Mouse (Mus musculus) embryonic fibroblast, embryonic 13.5 days (primary cell): ENCODE results near the gene Runx1. TPM values are rescaled to one million over a fixed set of nuclear protein-coding genes. Genes with fewer than 3 reads are reported as not detected.

ENCODE experiments used
- H3K27ac ChIP-seq: 2 replicates; pipeline ENCODE4 v1.5.1; 2012; ENCODE audit warnings: low read length, control low read depth, inconsistent platforms; ENCODE audit not compliant: insufficient read depth
- H3K4me1 ChIP-seq: 2 replicates; pipeline ENCODE4 v1.6.1; 2011; ENCODE audit warnings: low read length; ENCODE audit not compliant: control insufficient read depth, insufficient read depth
- H3K4me3 ChIP-seq: 2 replicates; pipeline ENCODE4 v1.5.1; 2011; ENCODE audit warnings: mild to moderate bottlenecking, control low read depth, low read length; ENCODE audit not compliant: insufficient read depth
- CTCF ChIP-seq: IDR thresholded peaks from 2 replicates; pipeline ENCODE4 v1.5.1; 2011; ENCODE audit warnings: mild to moderate bottlenecking, control low read depth, low read length, moderate library complexity, borderline replicate concordance; ENCODE audit not compliant: insufficient read depth
- POLR2A ChIP-seq: IDR thresholded peaks from 2 replicates; pipeline ENCODE4 v1.6.1; 2011; ENCODE audit warnings: low read depth, mild to moderate bottlenecking, control low read depth, low read length, moderate library complexity
- polyA plus RNA-seq: library from polyadenylated mRNA; stranded (reverse); fragments of >200 nt; gene quantifications from 2 replicates; pipeline ENCODE4 v1.2.4, GENCODE M21; 2011; ENCODE audit warnings: low read depth; ENCODE audit not compliant: missing spikeins, insufficient read length

Gene Runx1
- polyA plus RNA-seq, 1 experiment = 56.2 TPM

GRCm38 (mm10) chr16:92597655-92598054 is 228.3 kb downstream of the Runx1 start:
- TF ChIP-seq CTCF (no peak), POLR2A (no peak)
- Histone ChIP-seq H3K4me1 (no peaks in the 10 kb centered on the region), H3K27ac (no peak overlapping the region), H3K4me3 (no peak overlapping the region)

GRCm38 (mm10) chr16:92592207-92592606 is 233.7 kb downstream of the Runx1 start:
- TF ChIP-seq POLR2A (no peak), CTCF (no peak)
- no peak overlapping the region for H3K4me3 ChIP-seq
- H3K27ac ChIP-seq = no peak overlapping the region
- no peaks in the 10 kb centered on the region for H3K4me1 ChIP-seq

GRCm38 (mm10) chr16:92591783-92592182 is 234.2 kb downstream of the Runx1 start:
- no peak overlapping the region for H3K4me3 ChIP-seq
- TF ChIP-seq POLR2A (no peak), CTCF (no peak)
- H3K27ac ChIP-seq = no peak overlapping the region
- no peaks in the 10 kb centered on the region for H3K4me1 ChIP-seq

GRCm38 (mm10) chr16:92587836-92588235 is 238.1 kb downstream of the Runx1 start:
- Histone ChIP-seq H3K27ac (no peak overlapping the region), H3K4me1 (no peaks in the 10 kb centered on the region), H3K4me3 (no peak overlapping the region)
- no peak for TF ChIP-seq CTCF
- TF ChIP-seq POLR2A = no peak

- Histone ChIP-seq H3K4me3 (no peak overlapping the region), H3K4me1 (peaks cover 10% of the 10 kb centered on the region), H3K27ac (no peak overlapping the region)
- TF ChIP-seq POLR2A (no peak), CTCF (no peak)
Observed at GRCm38 (mm10) chr16:92581767-92582166, 244.2 kb downstream of the Runx1 start.

GRCm38 (mm10) chr16:92580981-92581380 is 245.0 kb downstream of the Runx1 start:
- TF ChIP-seq POLR2A (no peak), CTCF (no peak)
- no peak overlapping the region for H3K4me3 ChIP-seq

GRCm38 (mm10) chr16:92578915-92579653 is 246.9 kb downstream of the Runx1 start:
- TF ChIP-seq POLR2A = no peak
- no peak for TF ChIP-seq CTCF
- H3K27ac ChIP-seq = no peak overlapping the region
- no peak overlapping the region for H3K4me3 ChIP-seq
- H3K4me1 ChIP-seq = peaks cover 10% of the 10 kb centered on the region

More at GRCm38 (mm10) chr16:92580981-92581380, 245.0 kb downstream of the Runx1 start:
- Histone ChIP-seq H3K4me1 (peaks cover 10% of the 10 kb centered on the region), H3K27ac (no peak overlapping the region)

GRCm38 (mm10) chr16:92577381-92577780 is 248.6 kb downstream of the Runx1 start:
- Histone ChIP-seq H3K4me1 (peaks cover 18% of the 10 kb centered on the region), H3K4me3 (no peak overlapping the region), H3K27ac (no peak overlapping the region)
- TF ChIP-seq CTCF (no peak), POLR2A (no peak)

- Histone ChIP-seq H3K4me1 (peaks cover 11% of the 10 kb centered on the region), H3K4me3 (no peak overlapping the region), H3K27ac (no peak overlapping the region)
- TF ChIP-seq POLR2A (no peak), CTCF (no peak)
Observed at GRCm38 (mm10) chr16:92575792-92576191, 250.2 kb downstream of the Runx1 start.

GRCm38 (mm10) chr16:92573193-92573592 is 252.8 kb downstream of the Runx1 start:
- peaks cover 11% of the 10 kb centered on the region; the same call in 1 of the 2 replicates for H3K4me1 ChIP-seq
- H3K27ac ChIP-seq = no peak overlapping the region
- TF ChIP-seq CTCF (no peak), POLR2A (no peak)
- H3K4me3 ChIP-seq = no peak overlapping the region

- Histone ChIP-seq H3K4me3 (no peak overlapping the region), H3K4me1 (peaks cover 11% of the 10 kb centered on the region), H3K27ac (no peak overlapping the region)
- TF ChIP-seq CTCF (no peak), POLR2A (no peak)
Observed at GRCm38 (mm10) chr16:92571246-92571645, 254.7 kb downstream of the Runx1 start.
